Mouse (Mus musculus) adrenal gland, adult 2 months (tissue): Measurements from ENCODE around the gene St7. TPM values are rescaled to one million over a fixed set of nuclear protein-coding genes. Genes with fewer than 3 reads are reported as not detected.

Experiments
- DNase-seq: peaks from one replicate; pipeline ENCODE4 v3.0.0; 2021
- polyA plus RNA-seq: library from polyadenylated mRNA; depleted of rRNA; stranded (reverse); fragments of >200 nt; gene quantifications from 2 replicates; pipeline ENCODE4 v1.2.3, GENCODE M21; 2012
- total RNA-seq, 2 experiments: library from RNA; stranded (reverse); gene quantifications; 2 replicates each; pipeline ENCODE4 v1.2.3; 2021

The St7 gene
- total and polyA plus RNA-seq, 3 experiments: 8.1 to 28.2 (median 26.4) TPM

DNA sequence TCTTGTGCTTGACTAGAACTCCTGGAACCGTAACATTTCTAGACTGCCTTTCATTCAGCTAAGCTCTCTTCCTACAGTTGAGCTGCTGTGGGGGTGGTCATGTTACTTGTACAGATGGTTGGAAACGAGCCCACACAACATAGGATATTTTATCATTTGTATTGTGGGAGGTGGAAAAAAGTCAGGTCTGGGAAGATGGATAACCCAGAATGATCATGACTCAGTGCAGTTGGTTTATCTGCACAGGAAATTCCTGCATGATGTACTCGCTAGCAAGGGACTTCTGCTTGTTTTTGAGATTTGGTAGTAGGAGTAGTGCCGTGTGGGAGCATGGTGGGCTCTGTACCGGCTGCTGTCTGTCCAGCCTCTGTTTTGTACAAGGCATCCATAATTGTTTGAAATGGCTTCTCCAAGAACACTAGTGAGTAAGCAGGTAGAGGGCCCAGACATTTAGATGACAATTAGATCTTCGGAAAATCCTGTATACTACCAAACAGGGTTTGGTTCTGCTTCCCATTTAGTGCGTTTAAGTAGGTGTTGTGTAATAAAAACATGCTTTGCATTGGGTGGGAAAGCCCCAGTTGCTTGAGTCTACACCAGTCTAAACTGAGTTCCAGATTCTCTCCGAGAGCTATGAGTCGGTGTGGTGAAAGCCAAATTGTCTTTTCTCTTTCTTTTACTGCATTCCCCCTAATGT lies 71.4 kb downstream of the St7 start:
- DNase-seq: no peak

DNA sequence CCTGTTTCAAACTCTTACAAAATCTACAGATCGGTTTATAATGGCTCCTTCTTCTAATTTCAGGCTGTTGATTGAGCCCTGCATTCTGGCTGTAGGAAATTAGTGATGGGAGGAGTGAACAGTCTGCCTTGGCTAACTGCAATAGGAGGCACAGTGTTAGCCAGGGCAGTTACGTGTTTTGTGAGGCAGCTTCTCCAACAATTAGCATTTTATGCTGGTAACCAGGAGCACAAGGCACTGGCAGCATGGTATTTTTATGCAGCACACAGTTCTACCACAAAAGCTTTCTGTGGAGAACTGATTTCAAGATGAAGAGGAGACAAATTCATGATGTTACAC lies 71.9 kb downstream of the St7 start:
- no peak for DNase-seq

DNA sequence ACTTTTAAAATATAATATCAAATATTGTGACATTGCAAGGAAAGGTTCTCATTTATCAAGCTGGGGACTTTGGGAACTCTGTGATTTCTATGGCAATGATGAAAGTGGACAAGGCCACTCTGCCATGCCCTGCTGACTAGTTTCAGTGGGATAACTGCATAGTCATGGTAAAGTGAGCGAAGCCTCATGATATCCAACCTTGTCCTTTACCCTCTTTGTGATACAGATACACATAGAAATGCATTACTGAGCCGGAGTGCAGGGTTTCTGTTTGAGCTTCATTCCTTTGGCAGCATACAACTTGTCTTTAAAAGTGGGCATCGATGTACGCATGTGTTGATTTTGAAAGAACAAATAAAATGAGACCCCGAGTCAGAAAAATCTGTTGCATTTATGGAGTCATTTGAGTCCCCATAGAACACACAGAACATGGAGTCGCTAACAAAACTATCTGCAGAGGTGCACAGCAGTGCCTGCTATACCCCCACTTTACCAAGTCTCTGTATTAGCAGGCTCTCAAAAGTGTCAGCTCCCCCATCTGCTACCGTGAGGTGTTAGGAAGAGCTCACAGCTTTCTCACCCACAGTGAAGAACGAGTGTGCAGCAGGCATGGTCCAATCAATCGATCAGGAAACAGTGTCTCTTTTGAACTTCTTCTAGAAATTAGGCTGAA lies 77.4 kb downstream of the St7 start:
- DNase-seq: no peak

DNA sequence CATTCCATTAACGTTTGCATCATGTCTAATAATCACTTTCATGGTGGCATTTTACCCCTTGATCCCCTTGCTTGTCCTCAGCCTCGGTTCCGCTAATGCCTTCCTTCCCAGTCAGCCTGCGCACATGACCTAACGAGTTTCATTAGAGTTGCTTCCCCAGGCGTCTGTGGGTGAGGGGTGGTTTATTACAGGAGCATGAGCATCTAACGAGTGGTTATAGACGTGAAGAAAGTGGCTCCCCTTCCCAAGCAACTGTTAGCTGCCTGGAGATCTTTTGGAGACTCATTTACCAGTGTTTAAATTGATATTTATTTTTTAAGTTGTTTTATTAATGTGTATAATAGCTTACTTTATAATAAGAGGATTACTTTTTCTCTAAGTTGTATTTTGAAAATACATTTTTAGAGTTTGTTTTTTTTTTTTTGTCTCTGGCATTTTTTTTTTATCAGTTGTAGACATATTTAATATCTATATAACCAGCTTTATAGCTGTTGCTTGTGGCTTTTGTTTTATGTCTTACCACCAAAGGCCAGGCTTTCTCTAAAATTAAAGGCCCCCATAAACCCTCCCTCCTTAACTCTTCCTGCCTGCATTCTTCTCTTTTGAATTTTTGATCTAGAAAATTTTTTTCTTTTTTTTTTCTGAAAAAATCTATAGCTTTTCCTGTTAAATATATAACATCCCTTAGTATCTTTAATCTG lies 78.1 kb downstream of the St7 start:
- no peak for DNase-seq

DNA sequence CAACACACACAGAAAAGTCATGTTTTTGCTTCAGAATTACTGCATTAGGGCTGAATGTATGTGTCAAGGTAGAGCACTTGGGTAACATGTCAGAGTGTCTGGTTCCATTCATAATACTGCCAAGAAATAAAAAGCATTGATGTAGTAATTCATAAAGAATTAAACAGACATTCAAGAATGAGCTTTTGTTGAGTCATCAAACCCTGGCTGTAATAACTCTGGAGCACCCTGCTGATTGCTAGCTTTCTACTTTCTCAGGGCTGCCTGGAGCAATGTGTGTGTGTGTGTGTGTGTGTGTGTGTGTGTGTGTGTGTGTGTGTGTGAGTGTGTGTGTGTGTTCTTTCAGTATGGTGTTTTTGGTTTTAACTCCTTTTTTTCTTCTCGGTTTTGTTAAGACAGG lies 78.7 kb downstream of the St7 start:
- peak; percentile 24 for DNase-seq

DNA sequence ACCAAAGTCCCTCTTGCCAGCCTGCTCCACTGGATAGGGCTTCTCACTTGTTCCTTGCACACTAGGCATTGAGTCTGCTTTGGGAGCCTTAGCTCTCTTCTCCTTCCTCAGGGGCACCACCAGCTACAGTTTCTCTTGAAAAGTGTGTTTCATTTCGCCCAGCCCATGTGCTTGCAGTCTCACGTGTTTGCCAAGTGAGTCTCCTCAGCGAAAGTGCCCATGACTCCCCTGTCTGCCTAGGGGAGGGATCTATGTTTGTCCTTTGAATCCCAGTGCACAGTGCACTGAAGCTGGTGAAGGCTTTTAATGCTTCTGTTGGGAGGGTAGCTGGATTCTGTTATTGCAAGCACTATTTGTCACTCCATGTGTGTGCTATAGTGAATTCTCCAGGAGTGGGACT lies 79.8 kb downstream of the St7 start:
- peak; percentile 35 for DNase-seq

DNA sequence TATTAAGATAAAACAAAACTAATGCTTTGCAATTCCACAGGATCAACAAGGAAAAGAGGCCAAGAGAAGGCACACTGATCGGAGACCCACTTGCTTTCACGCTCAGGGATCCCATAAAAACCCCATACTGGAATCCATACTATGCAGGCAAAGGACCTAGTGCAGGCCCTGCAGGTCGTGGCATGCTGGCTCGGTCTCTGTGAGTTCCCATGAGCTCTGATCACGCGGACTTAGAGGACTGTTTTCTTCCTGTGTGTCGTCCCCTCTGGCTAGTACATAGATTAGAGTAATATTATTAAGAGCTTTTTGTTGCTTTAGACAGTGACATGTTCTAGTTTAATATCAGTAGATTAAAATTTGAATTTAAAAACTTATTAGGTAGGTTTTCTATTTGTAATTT lies 83.3 kb downstream of the St7 start:
- no peak for DNase-seq

DNA sequence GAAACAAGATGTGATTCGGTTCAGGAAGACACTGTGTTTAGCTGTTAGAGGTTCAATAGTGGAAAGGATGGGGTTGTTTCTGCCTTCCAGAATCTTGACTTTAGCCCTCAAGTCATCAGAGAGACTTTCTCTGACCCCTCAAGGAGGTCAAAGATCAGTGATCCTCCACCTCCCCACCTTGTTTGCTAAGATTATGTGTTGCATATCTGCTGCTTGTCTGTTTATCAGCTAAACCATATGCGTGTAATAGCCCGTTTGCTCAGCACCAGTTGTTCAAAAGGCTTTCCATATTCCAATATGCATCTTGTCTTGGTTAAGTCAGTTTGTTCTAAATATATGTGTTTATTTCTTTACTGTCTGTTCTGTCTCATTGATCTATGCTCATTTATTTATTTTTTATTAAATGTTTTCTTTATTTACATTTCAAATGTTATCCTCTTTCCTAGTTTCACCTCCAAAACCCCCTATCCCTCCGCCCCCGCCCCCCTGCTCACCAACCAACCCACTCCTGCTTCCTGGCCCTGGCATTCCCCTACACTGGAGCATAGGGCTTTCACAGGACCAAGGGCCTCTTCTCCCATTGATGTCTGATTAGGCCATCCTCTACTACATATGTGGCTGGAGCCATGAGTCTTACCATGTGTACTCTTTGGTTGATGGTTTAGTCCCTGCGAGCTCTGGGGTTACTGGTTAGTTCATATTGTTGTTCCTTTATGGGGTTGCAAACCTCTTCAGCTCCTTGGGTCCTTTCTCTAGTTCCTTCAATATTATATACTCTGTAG lies 84.5 kb downstream of the St7 start:
- DNase-seq: no peak

DNA sequence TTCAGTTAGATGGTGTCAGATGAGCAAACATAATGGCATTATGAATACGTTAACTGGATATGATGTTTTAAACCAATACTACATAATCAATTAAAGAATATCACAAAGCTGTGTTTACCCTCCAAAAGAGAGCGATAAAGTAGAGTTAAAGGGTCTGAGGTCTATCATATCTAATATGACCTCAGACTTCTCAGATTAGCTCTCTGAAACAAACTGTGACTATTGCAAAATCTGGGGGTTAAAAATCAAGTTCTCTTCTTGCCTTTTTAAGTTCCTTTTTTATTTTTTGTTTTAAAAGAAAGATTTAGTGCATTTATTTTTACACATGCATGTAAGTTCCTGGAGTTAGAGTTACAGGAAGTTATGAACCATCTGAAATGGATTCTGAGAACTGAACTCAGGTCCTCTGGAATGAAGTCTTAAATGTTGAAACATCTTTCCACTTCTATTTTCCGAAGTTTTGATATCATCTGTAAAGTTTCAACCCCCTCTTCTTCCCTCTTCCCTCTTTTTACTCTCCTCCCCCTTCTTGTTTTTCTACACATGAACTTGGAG lies 86.0 kb downstream of the St7 start:
- DNase-seq: no peak

DNA sequence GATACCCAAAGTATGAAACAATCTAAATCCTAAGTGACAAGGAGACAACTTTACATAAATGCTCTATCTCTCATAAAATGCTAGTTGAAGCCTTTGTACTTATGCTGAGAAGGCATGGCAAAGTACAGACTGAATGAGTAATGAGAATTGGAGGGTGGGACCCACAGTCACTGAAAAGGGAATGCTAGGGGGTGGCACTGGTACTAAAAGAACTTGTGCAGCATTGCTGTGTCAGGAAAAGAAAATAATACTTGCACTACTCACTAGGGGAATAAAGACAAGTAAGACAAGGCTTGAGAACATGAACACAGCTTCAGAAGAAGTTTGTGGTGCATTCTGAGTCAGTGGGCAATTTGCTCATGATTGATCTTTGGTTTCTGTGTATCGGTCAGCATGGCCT lies 90.8 kb downstream of the St7 start:
- DNase-seq: no peak

DNA sequence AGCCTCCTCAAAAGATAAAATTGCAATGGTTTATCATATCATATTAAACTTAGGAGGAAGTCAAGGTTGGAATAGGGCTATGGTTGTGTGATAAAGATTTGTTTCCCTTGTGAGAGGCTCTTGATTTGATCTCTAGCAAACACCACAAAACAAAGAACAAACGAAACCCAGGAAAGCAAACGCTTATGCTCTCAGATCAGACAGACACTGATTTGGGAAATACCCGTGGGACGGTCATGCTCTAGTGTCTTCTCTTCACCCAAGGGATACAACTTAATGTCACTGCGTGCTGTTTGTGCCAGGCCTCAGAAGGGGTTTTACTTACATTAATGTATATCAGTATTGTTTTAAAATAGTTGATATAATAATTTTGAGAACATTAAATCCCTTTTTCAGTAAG lies 91.8 kb downstream of the St7 start:
- no peak for DNase-seq

DNA sequence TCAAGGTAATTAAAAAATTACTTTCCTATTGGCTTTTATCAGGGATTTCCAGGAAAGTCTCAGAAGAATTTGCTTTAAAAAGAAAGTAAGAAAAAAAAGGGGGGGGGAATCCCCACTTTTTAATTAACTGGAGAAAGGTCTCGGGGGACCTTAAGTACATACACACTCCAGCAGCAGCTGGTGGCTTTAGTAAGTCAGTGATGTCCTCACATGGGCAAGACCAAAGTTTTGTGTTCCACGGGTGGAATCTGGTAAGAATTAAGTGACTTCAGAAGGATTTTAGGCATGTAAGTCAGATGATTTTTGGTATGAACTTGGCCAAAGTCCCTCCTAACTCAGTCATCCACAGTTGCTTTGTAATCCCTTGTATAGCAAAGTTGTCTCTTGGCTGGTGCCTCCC lies 92.5 kb downstream of the St7 start:
- no peak for DNase-seq

DNA sequence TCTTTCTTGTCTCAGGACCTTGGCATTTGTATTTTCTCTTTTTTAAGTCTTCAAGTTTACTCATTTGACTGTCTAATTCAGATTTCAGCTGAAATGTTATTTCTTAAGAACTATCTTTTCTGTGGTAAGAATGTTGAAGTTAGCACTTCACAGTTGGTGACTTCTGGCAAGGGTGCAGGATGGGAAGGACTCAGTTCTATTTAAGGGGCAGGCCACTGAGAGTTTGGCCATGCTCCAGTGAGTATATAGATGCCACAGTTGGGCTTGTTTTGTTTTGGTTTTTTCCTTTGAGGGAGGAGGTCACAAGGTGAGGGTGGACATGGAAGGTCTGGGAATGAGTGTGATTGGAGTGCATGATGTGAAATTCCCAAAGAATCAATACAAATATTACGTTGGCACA lies 95.1 kb downstream of the St7 start:
- DNase-seq: no peak

DNA sequence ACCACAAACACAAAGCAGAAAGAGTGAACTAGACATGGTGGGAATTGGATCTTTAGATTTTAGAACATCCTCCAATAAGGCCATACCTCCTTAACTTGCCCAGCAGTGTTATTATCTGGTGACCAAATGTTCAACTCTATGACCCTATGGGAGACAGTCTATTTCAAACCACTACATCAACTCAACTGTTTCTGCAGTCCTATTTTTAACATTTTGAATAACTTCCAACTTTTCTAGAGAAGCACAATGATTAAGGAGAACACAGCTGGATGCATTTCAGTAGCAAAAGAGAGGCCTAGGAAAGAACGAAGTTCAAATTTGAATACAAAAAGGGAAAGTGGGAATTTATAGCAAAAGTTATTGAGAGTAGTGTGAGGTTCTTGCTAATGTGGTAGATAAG lies 97.5 kb downstream of the St7 start:
- DNase-seq: no peak

DNA sequence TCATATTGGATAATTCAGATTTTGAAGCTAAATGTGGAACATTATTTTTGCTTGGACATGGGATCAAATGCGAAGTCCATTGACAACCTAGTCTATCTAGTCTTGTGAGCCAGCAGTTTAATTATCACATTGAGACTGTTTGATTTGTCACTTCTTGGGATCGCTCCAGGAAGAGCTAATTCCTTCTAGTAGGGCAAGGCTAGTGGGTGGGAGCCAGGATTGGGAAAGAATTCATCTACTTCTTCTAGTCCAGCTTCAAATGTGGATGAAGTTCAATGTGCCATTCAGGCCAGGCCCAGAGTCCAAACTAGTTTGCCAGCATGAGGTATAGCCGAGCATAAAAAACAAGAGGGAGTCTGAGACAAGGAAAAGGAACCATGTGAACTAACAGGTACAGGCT lies 100.7 kb downstream of the St7 start:
- peak; percentile 35 for DNase-seq

DNA sequence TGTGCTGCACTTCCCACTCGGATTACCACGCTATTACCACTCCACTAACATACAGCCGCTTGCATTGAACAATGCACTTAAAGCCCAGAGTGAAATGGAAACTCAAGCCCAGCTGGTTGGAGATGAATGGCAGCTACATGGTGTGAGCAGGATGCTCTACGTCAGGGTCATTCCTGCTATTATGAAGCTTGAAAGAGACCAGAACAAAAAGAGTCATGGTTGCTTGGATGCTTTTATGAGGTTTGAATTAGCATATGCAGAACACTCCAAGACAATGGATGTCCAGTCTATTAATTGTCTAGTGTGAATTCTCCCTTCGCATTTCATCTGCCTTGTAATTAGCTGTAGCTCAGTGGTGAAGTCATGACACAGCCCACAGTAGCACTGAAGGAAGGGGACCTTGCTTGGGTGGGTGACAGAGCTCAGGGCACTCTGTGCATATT lies 104.6 kb downstream of the St7 start:
- DNase-seq: no peak

DNA sequence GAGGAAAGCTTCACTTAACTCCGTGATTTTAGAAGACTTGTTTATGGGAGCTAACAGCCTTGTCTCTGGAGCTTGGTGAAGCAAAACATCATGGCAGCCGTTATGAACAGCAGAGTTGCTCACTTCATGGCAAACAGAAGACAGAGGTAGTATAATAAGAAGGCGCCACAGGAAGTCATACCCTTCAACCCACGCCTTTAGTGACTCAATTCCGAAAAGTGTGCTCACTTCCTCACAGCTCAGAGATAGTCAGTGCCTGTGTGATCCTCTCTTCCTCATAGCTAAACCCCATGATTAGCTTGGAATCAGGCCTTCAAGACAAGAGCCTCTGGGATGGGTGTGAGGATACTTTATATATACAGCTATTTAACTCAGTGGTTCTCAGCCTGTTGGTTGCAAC lies 108.0 kb downstream of the St7 start:
- no peak for DNase-seq

DNA sequence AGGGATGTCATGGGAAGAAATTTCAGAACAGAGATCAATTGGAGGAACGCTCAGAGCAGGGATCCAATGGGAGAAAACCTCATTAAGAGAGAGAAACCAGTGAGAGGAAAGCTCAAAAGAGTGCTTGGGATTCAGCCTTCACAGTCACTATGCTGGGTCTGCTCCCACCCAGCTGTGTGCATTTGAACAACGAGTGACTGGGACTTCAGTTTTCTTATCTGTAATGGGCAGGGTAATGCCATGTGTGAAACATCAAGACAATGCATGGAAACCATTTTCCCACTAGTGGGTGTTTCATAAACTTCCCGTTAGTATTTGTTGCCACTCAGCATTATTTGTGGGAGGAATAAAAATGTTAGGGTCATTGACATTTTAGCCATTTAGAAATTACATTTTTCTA lies 111.7 kb downstream of the St7 start:
- DNase-seq: no peak

DNA sequence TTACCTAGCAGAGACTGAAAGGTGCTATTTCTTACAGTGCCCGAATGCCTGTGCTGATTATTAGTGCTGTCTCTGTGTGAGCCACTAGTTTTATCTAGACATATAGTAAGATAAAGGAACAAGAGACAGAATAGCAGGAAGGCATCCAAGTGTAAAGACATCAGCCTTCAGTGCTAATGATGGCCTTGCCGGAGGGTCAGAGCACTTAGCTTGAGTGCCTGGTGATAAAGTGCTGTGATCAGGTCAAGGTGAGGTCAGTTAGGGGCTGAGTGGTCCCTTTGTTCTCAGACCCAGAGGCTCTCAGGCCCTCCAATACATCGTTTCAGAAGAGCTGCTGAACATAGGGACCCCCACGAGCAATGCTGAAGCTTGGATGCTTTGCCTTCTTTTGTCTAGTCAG lies 113.8 kb downstream of the St7 start:
- no peak for DNase-seq

DNA sequence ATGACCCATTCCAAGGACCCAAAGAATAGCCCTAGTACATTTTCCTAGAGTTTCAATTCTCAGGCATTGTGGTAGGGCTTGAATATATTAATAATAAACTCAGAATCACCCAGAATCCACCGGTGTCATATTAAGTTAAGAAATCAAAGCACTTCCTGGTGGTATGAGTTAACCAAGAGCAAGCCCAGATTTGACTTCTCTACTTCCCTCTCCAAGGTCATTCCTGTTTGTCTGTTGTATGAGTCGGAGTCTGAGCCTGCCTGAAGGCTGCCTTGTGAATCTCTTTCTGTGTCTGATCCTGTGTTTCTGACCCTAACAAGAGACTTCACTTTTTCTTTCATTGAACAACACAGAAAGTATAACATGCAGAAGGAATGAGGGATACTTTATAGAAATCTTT lies 118.3 kb downstream of the St7 start:
- DNase-seq: no peak

DNA sequence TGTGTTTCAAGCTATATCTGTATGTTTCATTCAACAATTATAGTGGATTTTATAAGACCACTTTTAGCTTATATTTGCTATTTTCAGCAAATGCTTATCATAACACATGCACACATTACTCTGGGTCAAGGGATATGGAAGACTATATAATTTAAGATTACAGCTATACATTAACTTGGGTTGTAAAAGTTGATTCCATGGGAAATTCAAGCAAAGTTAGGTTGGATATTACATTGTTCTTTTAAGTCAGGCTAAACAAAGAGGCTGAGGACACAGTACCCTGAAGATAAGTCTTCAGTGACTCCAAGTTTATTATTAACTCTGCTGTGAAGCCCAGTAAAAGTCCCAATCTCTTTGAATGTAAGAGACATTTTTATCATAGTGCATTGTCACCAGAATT lies 118.8 kb downstream of the St7 start:
- DNase-seq: no peak

DNA sequence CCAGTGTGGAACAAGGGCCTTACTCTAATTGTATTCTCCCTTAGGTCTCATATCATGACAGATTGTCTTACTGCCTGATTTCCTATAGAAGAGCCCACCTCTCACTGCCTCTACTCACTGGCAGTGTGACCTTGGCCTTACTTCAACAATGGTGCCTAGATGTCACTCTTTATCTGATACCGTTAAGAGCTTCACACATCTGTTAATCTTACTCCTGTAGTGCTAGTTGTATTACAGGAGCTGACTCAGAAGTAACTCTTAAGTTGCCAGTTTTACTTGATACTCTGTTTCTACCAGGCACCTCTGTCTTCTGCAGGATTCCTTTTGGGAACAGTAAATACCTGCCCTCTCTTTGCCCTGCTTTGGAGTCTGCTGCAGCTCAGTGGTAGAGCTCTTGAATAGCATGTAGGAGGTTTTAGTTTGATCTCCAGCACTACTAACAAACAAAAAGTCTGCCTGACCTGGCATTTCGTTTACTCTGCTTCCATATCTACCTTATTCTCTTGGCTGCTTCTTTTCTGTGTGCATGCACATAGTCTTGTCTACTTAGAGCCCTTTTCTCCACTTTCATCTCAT lies 121.4 kb downstream of the St7 start:
- DNase-seq: no peak
